Mouse (Mus musculus) liver, adult 2 months (tissue): ENCODE measurements around the gene Gm16442. TPM values are rescaled to one million over a fixed set of nuclear protein-coding genes. Genes with fewer than 3 reads are reported as not detected.
"Not testable (repeated sequence)": the region's sequence is repeated elsewhere in the genome, so short reads cannot be mapped to it uniquely, and the experiment has no call there.

ENCODE experiments used
- DNase-seq: peaks from one replicate; pipeline ENCODE4 v3.0.0-alpha.2; 2011; ENCODE audit warnings: low read depth, low spot score; ENCODE audit errors: extremely low read depth
- H3K27ac ChIP-seq: fragments of 200-500 bp; replicated peaks from 2 replicates; pipeline ENCODE4 v1.5.1; 2012; ENCODE audit warnings: low read depth, mild to moderate bottlenecking, control low read depth, inconsistent platforms, low read length; ENCODE audit not compliant: insufficient read depth
- H3K27me3 ChIP-seq: fragments of 200-500 bp; 2 replicates; pipeline ENCODE4 v1.6.1; 2012; ENCODE audit warnings: mild to moderate bottlenecking, moderate library complexity, low read length, inconsistent platforms; ENCODE audit not compliant: control insufficient read depth, insufficient read depth
- H3K36me3 ChIP-seq: fragments of 200-500 bp; 2 replicates; pipeline ENCODE4 v1.6.1; 2012; ENCODE audit warnings: low read length, inconsistent platforms; ENCODE audit not compliant: control insufficient read depth, insufficient read depth
- H3K4me1 ChIP-seq: fragments of 200-500 bp; 2 replicates; pipeline ENCODE4 v1.6.1; 2011; ENCODE audit warnings: low read length; ENCODE audit not compliant: control insufficient read depth, insufficient read depth
- H3K4me3 ChIP-seq: fragments of 200-500 bp; 2 replicates; pipeline ENCODE4 v1.5.1; 2011; ENCODE audit warnings: low read depth, mild to moderate bottlenecking, control low read depth, low read length, moderate library complexity; ENCODE audit not compliant: insufficient read depth
- H3K79me2 ChIP-seq: fragments of 200-500 bp; 2 replicates; pipeline ENCODE4 v1.6.1; 2012; ENCODE audit warnings: inconsistent platforms, mild to moderate bottlenecking, low read length, moderate library complexity; ENCODE audit not compliant: control insufficient read depth, insufficient read depth
- H3K9ac ChIP-seq: fragments of 200-500 bp; 2 replicates; pipeline ENCODE4 v1.6.1; 2012; ENCODE audit warnings: low read depth, mild to moderate bottlenecking, control low read depth, inconsistent platforms, low read length
- WGBS: fragments of 180-500 bp; shearing (Covaris S2); methylation state at CpG from one replicate; pipeline ENCODE4 v1.1.7; 2018; 5-methylcytosine and 5-hydroxymethylcytosine counted together
- polyA plus RNA-seq: library from polyadenylated mRNA; depleted of rRNA; stranded (reverse); fragments of >200 nt; gene quantifications from 2 replicates; pipeline ENCODE4 v1.2.3, GENCODE M21; 2012; rRNA removed
- total RNA-seq: library from RNA; depleted of rRNA; stranded (reverse); fragments of >200 nt; gene quantifications from 2 replicates; pipeline ENCODE4 v1.2.3, GENCODE M21; 2014; rRNA removed

The Gm16442 gene
- not detected in 2 replicates for total RNA-seq
- polyA plus RNA-seq: not detected in 2 replicates

GRCm38 (mm10) chr7:20122479-20122878 lies at the start of gene Gm16442:
Gene Gm16442 (minus strand): TSS chr7:20122579.
- not testable (repeated sequence) for H3K27me3 ChIP-seq, H3K4me1 ChIP-seq, H3K27ac ChIP-seq, H3K36me3 ChIP-seq, H3K79me2 ChIP-seq, DNase-seq, H3K4me3 ChIP-seq, H3K9ac ChIP-seq
- WGBS: no CpG with 5 or more reads among the region's 2 CpGs

- H3K36me3 ChIP-seq, H3K4me3 ChIP-seq, H3K9ac ChIP-seq, H3K4me1 ChIP-seq, H3K27ac ChIP-seq, H3K79me2 ChIP-seq, H3K27me3 ChIP-seq, DNase-seq: not testable (repeated sequence)
- no CpG with 5 or more reads among the region's 3 CpGs for WGBS
Measured at GRCm38 (mm10) chr7:20168277-20168676, 45.9 kb upstream of the Gm16442 start, which contains the start of gene Vmn1r94. Gene Vmn1r94 (minus strand): TSS chr7:20168377.

GRCm38 (mm10) chr7:20138988-20139387 lies 16.6 kb upstream of the Gm16442 start, which contains the start of gene Vmn1r93:
Gene Vmn1r93 (minus strand): TSS chr7:20139088.
- H3K36me3 ChIP-seq, H3K27me3 ChIP-seq, H3K9ac ChIP-seq, DNase-seq, H3K27ac ChIP-seq, H3K4me1 ChIP-seq, H3K79me2 ChIP-seq, H3K4me3 ChIP-seq: not testable (repeated sequence)
- no CpG with 5 or more reads among the region's 5 CpGs for WGBS

GRCm38 (mm10) chr7:20099380-20099779 lies 23.0 kb downstream of the Gm16442 start, which contains the start of gene Vmn1r91:
Gene Vmn1r91 (plus strand): TSS chr7:20099680.
- WGBS: 70% methylated on average over 5 of the region's 5 CpGs
- not testable (repeated sequence) for H3K27me3 ChIP-seq

GRCm38 (mm10) chr7:20078118-20078517 lies 44.3 kb downstream of the Gm16442 start:
- H3K79me2 ChIP-seq, H3K4me1 ChIP-seq, H3K27ac ChIP-seq, H3K27me3 ChIP-seq, H3K9ac ChIP-seq, H3K4me3 ChIP-seq, H3K36me3 ChIP-seq, DNase-seq: not testable (repeated sequence)
- 71% methylated on average over 18 of the region's 18 CpGs for WGBS

More at GRCm38 (mm10) chr7:20099380-20099779, 23.0 kb downstream of the Gm16442 start, which contains the start of gene Vmn1r91:
- not testable (repeated sequence) for H3K4me3 ChIP-seq, DNase-seq, H3K79me2 ChIP-seq, H3K27ac ChIP-seq, H3K36me3 ChIP-seq, H3K9ac ChIP-seq, H3K4me1 ChIP-seq

Other genes with a start within 250 kb of the Gm16442 start
- gene Ceacam19, start 234.6 kb downstream of the Gm16442 start, total RNA-seq: not detected in 2 replicates
- gene Ceacam19, start 234.6 kb downstream of the Gm16442 start, polyA plus RNA-seq: not detected in 2 replicates
- gene Pvr, start 201.4 kb downstream of the Gm16442 start, total RNA-seq: 5.1 and 7.6 TPM in 2 replicates
- 3.4 and 6.8 TPM in 2 replicates for gene Pvr, start 201.4 kb downstream of the Gm16442 start, polyA plus RNA-seq
- 0.09 and 0.13 TPM in 2 replicates for gene Igsf23, start 171.8 kb downstream of the Gm16442 start, total RNA-seq
- 0.78 and 1.6 TPM in 2 replicates for gene Igsf23, start 171.8 kb downstream of the Gm16442 start, polyA plus RNA-seq
- gene Ceacam20, start 157.2 kb downstream of the Gm16442 start, total RNA-seq: not detected in 2 replicates
- gene Ceacam20, start 157.2 kb downstream of the Gm16442 start, polyA plus RNA-seq: not detected in 2 replicates
- gene Nlrp9b, start 131.1 kb downstream of the Gm16442 start, total RNA-seq: not detected in 2 replicates
- not detected in 2 replicates for gene Nlrp9b, start 131.1 kb downstream of the Gm16442 start, polyA plus RNA-seq
- gene Vmn1r91, start 22.9 kb downstream of the Gm16442 start, total RNA-seq: not detected in 2 replicates
- not detected in 2 replicates for gene Vmn1r91, start 22.9 kb downstream of the Gm16442 start, polyA plus RNA-seq
- not detected in 2 replicates for gene Vmn1r93, start 16.5 kb upstream of the Gm16442 start, total RNA-seq
- gene Vmn1r93, start 16.5 kb upstream of the Gm16442 start, polyA plus RNA-seq: not detected in 2 replicates
- gene Vmn1r94, start 45.8 kb upstream of the Gm16442 start, total RNA-seq: not detected in 2 replicates
- not detected in 2 replicates for gene Vmn1r94, start 45.8 kb upstream of the Gm16442 start, polyA plus RNA-seq
- gene Vmn1r95, start 71.1 kb upstream of the Gm16442 start, total RNA-seq: not detected in 2 replicates
- gene Vmn1r95, start 71.1 kb upstream of the Gm16442 start, polyA plus RNA-seq: not detected in 2 replicates
- not detected in 2 replicates for gene Gm6164, start 83.0 kb upstream of the Gm16442 start, total RNA-seq
- gene Gm6164, start 83.0 kb upstream of the Gm16442 start, polyA plus RNA-seq: not detected in 2 replicates
- not detected in 2 replicates for gene Gm4498, start 111.2 kb upstream of the Gm16442 start, total RNA-seq
- not detected in 2 replicates for gene Gm4498, start 111.2 kb upstream of the Gm16442 start, polyA plus RNA-seq
- gene Gm5890, start 140.3 kb upstream of the Gm16442 start, total RNA-seq: not detected in 2 replicates
- not detected in 2 replicates for gene Gm5890, start 140.3 kb upstream of the Gm16442 start, polyA plus RNA-seq
- gene Gm4133, start 211.5 kb upstream of the Gm16442 start, total RNA-seq: not detected in 2 replicates
- gene Gm4133, start 211.5 kb upstream of the Gm16442 start, polyA plus RNA-seq: not detected in 2 replicates